Mouse (Mus musculus): Measurements from ENCODE around the gene Gm42906. TPM values are rescaled to one million over a fixed set of nuclear protein-coding genes. Genes with fewer than 3 reads are reported as not detected.

Gm42906 gene
- total RNA-seq, 4 experiments from 2014 or later, result not detected

GRCm38 (mm10) chr5:151233400-151234031, 194.4 kb downstream of the Gm42906 start, which contains the start of gene Stard13:
Gene Stard13 (minus strand): TSS chr5:151233836.
- DNase-seq (ENCODE audit: low spot score in 2 of 2), result peak; percentile 20 to 22

- DNase-seq (ENCODE audit: low spot score in 2 of 2), result no peak
Measured at GRCm38 (mm10) chr5:151232576-151233299, 195.2 kb downstream of the Gm42906 start.

DNA sequence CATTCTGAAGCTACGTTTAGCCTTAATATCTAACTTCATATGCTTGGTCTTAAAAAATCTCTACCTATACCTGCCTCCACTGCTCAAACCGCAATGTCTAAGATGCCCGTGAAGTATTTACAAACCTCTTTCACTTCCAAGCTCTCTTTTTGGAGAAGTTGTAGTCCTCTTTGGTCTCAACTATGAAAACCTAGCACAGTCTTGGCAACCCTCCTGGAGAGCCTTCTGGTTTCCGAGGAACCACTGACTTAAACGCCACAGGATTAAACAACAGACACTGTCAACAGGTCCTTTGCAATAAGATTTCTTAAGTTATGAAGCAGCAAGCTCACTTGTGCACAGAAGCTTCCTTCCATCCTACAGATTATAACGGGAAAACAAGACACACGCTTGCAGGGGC, 196.1 kb downstream of the Gm42906 start:
- DNase-seq (ENCODE audit: low spot score in 2 of 2), result no peak

DNA sequence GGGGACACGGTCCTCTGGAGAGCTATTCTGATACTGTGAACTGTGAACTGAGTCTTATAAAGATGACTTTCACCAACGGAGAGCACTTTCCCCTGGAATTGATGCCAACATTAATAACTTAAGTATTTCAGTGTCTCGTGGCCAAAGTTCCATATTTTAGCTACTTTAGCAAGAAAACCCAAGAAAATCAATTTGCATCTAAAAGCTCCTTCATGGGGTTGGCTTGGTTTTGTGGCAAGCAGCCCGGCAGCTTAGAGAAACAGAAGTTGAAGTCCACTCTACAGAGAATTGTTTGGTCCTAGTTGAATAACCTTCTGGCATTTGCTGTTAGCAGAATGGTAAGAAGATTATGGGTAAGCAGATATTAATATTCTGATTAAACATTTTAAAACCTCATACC, 196.6 kb downstream of the Gm42906 start:
- no peak for DNase-seq (ENCODE audit: low spot score in 2 of 2)

GRCm38 (mm10) chr5:151230427-151230826, 197.5 kb downstream of the Gm42906 start:
- no peak for DNase-seq (ENCODE audit: low spot score in 2 of 2)

DNA sequence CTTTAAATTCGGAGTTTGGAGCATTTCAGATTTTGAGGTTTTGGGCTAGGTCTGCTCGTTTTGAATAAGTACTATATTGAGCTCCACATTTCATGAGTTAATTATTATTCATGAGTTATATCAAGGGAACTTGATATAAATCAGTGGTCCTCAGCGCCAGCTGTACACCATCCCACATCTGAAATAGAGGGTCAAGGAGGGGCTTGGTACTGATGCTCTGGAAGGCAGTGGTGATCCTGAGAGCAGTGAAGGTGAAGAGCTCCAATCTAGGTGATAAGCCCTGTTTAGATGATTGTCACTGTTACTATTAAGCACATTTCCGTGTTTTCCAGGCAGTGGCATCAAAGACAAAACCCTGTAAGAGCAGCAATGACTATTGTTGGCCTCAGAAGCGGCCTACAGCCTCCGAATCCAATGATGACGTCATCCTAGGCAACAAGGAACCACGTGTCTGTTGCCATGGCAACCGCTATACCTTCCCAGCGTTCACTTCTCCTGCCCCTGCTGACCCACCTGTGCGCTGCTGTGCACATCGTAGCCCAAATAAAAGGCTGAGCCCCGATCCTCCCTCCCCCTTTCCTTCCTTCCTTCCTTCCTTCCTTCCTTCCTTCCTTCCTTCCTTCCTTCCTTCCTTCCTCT, 199.5 kb downstream of the Gm42906 start:
- DNase-seq (ENCODE audit: low spot score in 2 of 2), result no peak

- no peak for DNase-seq (ENCODE audit: low spot score in 2 of 2)
Measured at GRCm38 (mm10) chr5:151223696-151224366, 204.1 kb downstream of the Gm42906 start.

DNA sequence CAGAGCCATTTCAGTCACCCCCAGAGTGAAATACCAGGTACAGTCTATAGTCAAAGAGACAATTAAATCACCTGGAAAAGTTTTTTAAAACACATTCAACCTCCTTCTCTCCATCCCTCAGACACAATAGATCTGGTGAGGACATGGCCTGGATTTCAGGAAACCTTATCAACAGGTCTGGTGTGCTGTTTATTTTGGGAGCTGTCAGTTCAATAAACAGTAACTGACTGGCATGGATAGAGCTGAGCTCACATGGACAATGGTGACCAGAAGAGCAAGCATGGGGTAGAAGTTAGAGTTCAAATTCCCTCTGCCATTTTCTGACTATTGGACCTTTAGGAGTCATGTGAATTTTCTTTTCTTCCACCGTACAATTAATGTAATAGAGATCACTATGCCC, 205.2 kb downstream of the Gm42906 start:
- no peak for DNase-seq (ENCODE audit: low spot score in 2 of 2)

GRCm38 (mm10) chr5:151218689-151219115, 209.3 kb downstream of the Gm42906 start:
- no peak for DNase-seq (ENCODE audit: low spot score in 2 of 2)

DNA sequence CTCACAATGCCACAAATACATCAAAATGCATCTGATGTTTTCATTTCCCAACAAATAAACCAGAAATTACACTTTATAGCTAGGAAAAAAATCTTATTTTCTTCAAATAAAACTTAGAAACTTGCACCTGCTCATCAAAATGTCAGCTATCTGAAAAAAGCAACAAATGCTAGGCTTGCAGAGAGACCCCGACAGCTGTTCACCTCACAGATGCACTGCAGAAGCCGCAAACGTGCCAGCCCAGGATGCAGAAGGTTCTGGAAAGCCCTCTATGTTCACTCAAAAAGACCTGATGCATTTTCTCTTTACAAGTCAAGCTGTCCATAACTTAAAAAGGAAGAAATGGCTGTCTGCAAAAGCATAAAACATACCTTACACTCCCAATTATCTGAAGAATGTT, 214.9 kb downstream of the Gm42906 start:
- no peak for DNase-seq (ENCODE audit: low spot score in 2 of 2)

DNA sequence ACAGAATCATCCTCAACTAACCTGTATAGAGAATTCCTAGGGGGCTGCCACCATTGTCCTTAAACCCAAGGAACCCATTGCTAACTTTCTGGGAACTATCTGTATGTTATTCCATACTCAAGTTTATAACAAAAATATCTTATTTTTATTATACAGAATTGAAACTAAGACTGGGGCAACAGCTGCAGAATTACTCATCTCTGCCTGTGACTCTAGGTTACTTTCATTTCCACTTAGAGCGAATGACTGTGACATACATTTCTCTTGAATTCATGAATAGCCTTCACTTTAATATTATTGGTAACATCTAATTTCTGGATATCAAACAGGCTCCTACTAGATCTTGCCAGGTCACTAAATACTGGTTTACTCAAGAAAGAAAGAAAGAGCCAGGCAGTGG, 217.1 kb downstream of the Gm42906 start:
- DNase-seq (ENCODE audit: low spot score in 2 of 2), result no peak

DNA sequence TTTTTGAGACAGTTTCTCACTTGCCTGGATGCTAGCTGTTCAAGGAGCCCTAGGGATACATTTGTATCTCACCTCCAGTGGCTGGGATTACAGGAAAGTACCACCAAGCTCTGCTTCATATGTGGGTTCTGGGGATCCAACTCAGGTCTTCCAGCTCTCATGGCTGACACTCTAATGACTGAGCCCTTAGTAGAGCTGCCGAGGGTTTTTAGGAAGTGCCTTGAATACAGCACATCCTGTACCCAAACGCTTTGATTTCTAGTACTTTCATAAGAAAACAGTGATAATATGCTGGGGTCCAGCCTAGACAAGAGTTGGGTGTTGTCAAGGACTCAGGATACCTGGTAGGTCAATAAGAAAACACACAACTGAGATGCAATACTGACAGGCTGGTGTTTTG, 217.9 kb downstream of the Gm42906 start:
- no peak for DNase-seq (ENCODE audit: low spot score in 2 of 2)

DNA sequence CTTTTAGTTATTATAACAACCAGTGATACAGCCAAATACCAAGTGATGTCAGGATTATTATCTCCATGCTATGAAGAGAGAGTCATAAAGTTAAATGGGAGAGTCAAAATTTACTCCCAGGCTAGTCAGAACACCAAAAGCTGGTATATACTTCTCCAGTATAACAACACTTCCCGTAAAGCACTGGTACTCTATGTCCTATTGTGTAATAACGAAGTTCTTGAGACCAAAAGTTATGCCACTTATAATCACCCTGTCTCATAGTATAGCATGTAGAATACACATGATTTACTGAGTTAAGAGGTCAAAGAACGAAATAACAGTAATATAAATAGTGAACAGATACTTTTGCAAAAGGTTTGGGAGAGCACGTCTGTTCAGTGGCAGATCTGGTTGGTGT, 222.9 kb downstream of the Gm42906 start:
- DNase-seq (ENCODE audit: low spot score in 2 of 2), result no peak

DNA sequence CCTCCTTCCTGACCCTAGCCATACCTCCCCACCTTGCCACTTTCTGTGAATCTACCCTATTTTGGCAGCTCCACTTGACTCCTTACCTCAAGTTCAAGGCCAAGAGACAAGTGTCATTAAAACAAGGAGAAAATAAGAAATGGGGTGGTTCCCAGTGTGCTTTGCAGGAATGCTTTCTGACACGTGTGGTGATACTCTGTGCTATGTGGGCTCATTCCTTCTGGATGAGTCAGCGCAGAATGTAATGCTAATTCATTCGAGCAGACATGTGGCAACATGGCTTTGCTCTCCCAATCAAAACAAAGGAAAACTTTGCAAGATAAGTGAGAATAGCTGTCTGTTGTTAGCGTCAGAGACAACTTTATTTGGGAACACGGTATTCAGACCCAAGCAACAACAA, 225.0 kb downstream of the Gm42906 start:
- DNase-seq (ENCODE audit: low spot score in 2 of 2), result no peak

DNA sequence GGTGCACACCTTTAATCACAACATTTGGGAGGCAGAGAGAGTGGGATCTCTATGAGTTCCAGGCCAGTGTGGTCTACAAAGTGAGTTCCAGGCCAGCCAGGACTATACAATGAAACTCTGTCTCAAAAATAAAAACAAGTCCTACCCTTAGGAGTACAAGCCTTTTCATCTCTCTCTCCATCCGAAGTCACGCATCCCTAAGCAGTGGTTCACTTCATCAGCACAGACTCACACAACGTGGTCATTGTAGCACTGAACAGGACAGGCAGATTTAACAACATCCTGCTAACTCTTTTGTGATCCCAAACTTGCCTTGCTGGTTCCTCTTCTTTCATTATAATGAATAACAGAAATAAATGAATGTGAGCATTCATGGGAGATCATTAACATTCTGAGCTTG, 226.7 kb downstream of the Gm42906 start:
- no peak for DNase-seq (ENCODE audit: low spot score in 2 of 2)

- no peak for DNase-seq (ENCODE audit: low spot score in 2 of 2)
Measured at GRCm38 (mm10) chr5:151199235-151199634, 228.7 kb downstream of the Gm42906 start.

GRCm38 (mm10) chr5:151196603-151197272, 231.2 kb downstream of the Gm42906 start:
- DNase-seq (ENCODE audit: low spot score in 2 of 2), result no peak

DNA sequence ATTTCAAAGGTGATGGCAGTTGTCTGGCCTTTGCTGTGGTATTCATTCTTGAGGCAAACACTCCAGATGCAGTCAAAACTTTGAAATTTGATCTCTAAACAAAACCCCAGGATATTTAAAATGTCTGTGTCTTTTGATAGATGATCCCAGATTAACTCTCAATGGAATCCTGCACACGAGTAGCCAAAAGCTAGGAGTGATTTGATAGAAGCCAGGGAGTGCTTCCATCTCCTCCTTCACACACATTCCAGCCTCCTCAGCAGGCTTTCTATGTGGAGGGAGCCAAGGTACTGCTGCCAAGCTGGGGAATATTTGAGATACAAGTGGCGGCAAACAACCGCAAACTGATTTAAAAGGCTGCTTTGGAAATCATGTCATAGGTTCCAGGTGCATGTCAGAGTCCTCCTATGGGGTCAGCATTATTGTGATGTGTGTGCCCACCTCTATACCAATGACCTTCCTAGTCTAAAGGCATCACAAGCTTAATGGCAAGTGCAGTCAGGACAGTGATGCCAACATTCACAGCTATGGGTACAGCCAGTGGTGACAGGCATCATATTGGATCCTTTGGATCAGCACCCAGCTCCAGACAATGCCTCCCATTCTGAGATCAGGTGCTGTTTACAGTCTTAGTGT, 234.0 kb downstream of the Gm42906 start:
- DNase-seq (ENCODE audit: low spot score in 2 of 2), result no peak

- no peak for DNase-seq (ENCODE audit: low spot score in 2 of 2)
Measured at GRCm38 (mm10) chr5:151192266-151192665, 235.7 kb downstream of the Gm42906 start.

DNA sequence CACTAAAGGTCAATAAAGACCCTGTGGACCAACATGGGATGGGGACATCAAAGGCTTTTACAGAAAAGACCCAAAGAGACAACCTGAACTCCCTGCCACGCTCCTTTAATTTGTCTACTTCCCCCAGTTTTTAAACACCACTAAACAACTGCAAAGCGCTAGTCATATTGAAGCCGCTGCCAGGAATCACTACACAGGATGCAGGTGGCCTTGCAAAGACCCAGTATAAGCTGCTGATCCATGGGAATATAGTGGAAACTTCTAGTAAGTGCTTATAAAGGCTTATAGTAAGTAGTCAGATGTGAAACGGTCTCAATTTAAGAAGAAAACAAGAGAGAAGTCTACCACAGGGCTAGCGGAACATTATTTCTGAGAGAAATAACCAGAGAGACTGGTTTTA, 237.2 kb downstream of the Gm42906 start:
- no peak for DNase-seq (ENCODE audit: low spot score in 2 of 2)

DNA sequence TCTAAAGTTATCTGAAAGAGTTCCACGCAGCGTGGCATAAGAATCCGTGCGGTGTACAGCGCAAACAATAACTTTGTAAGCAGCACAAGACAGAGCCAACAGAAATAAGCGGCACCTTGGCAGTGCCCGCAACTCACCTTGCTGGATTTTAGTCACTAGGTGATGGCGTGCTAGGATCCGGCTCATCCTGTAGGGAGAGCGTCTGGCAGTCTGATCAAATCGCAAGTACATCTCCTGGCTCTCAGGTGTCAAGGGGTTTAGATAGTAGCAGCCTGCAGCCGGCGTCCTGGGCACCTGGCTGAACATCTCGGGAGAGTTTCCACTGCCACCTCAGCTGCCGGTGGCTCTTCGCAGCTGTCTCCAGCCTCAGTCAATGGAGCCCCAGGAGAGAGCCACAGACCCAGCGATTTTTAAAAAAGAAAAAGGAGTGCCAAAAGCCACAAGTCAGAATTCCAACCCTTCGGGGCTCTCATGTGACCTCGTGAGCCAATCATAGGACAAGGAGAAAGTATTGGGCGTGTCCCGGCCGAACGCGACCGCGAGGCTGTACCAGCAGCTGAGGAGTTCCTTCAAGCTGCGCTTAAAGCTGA, 238.1 kb downstream of the Gm42906 start:
- DNase-seq (ENCODE audit: low spot score in 2 of 2), result peak; percentile 13 to 17
